Mouse (Mus musculus) midbrain, embryonic 16.5 days (tissue): ENCODE results near the gene Lep. TPM values are rescaled to one million over a fixed set of nuclear protein-coding genes. Genes with fewer than 3 reads are reported as not detected.

Source experiments
- ATAC-seq: fragments of 200-750 bp; cut with Nextera tagmentation; 2 replicates; pipeline ENCODE4 v1.8.0; 2017; ENCODE audit warnings: moderate TSS enrichment
- H3K27ac ChIP-seq: fragments of 300-500 bp; sonication (generic); 2 replicates; pipeline ENCODE4 v1.5.1; 2014; ENCODE audit warnings: mild to moderate bottlenecking, low read length, mixed read lengths
- H3K27me3 ChIP-seq: fragments of 300-500 bp; sonication (generic); 2 replicates; pipeline ENCODE4 v1.6.1; 2014; ENCODE audit warnings: low read depth, low read length, mixed read lengths; ENCODE audit not compliant: control insufficient read depth, insufficient read depth
- H3K36me3 ChIP-seq: fragments of 300-500 bp; sonication (generic); 2 replicates; pipeline ENCODE4 v1.6.1; 2014; ENCODE audit warnings: mild to moderate bottlenecking, low read length, moderate library complexity, mixed read lengths; ENCODE audit not compliant: control insufficient read depth, insufficient read depth
- H3K4me1 ChIP-seq: fragments of 300-500 bp; sonication (generic); 2 replicates; pipeline ENCODE4 v1.6.1; 2014; ENCODE audit warnings: mild to moderate bottlenecking, low read length, mixed read lengths; ENCODE audit not compliant: control insufficient read depth, insufficient read depth
- H3K4me2 ChIP-seq: fragments of 300-500 bp; sonication (generic); 2 replicates; pipeline ENCODE4 v1.6.1; 2014; ENCODE audit warnings: mild to moderate bottlenecking, low read length, mixed read lengths
- H3K4me3 ChIP-seq: fragments of 300-500 bp; sonication (generic); 2 replicates; pipeline ENCODE4 v1.5.1; 2014; ENCODE audit warnings: low read depth, mild to moderate bottlenecking, low read length, moderate library complexity, mixed read lengths
- H3K9ac ChIP-seq: fragments of 300-500 bp; sonication (generic); 2 replicates; pipeline ENCODE4 v1.6.1; 2014; ENCODE audit warnings: low read depth, low read length, mixed read lengths
- H3K9me3 ChIP-seq: fragments of 300-500 bp; sonication (generic); replicated peaks from 2 replicates; pipeline ENCODE4 v1.6.1; 2014; ENCODE audit warnings: mild to moderate bottlenecking, low read length, mixed read lengths; ENCODE audit not compliant: control insufficient read depth, poor library complexity, severe bottlenecking
- whole genome bisulfite sequencing: fragments of 180-500 bp; shearing (Covaris S2); extraction: QIAGEN DNeasy Blood & Tissue Kit; methylation state at CpG from one replicate; pipeline ENCODE4 v1.1.7; 2014; 5-methylcytosine and 5-hydroxymethylcytosine counted together
- polyA plus RNA-seq: library from polyadenylated mRNA; unstranded; fragments of >200 nt; fragmentation: Nextera tagmentation; extraction: Ambion mirVana; gene quantifications from 2 replicates; pipeline ENCODE4 v1.2.1, GENCODE M21; 2015

Gene Lep
- polyA plus RNA-seq, 1 experiment from 2014 or later: not detected

GRCm38 (mm10) chr6:29066389-29066790 is 6.4 kb downstream of the Lep start:
- Histone ChIP-seq H3K9ac (no peak overlapping the region), H3K4me1 (no peaks in the 10 kb centered on the region), H3K27me3 (no peaks in the 10 kb centered on the region), H3K4me2 (no peak overlapping the region), H3K9me3 (no peaks in the 10 kb centered on the region), H3K27ac (no peak overlapping the region), H3K36me3 (no peaks in the 10 kb centered on the region), H3K4me3 (no peak overlapping the region)
- ATAC-seq: no peak
- WGBS: 84% methylated on average over 8 of the region's 8 CpGs

- WGBS: 84% methylated on average over 4 of the region's 4 CpGs
- Histone ChIP-seq H3K9me3 (no peaks in the 10 kb centered on the region), H3K4me1 (no peaks in the 10 kb centered on the region), H3K4me3 (no peak overlapping the region), H3K27me3 (no peaks in the 10 kb centered on the region), H3K27ac (no peak overlapping the region), H3K4me2 (no peak overlapping the region), H3K9ac (no peak overlapping the region), H3K36me3 (no peaks in the 10 kb centered on the region)
- no peak for ATAC-seq
Observed at GRCm38 (mm10) chr6:29072258-29072657, 12.2 kb downstream of the Lep start.

GRCm38 (mm10) chr6:29073462-29074132 is 13.6 kb downstream of the Lep start:
- H3K36me3 ChIP-seq: no peaks in the 10 kb centered on the region
- no peak overlapping the region for H3K9ac ChIP-seq
- no peaks in the 10 kb centered on the region for H3K9me3 ChIP-seq
- no peak overlapping the region for H3K4me3 ChIP-seq
- no peak for ATAC-seq
- no peaks in the 10 kb centered on the region for H3K4me1 ChIP-seq
- H3K27me3 ChIP-seq: no peaks in the 10 kb centered on the region
- WGBS: 65% methylated on average over 11 of the region's 11 CpGs
- H3K27ac ChIP-seq: no peak overlapping the region
- H3K4me2 ChIP-seq: no peak overlapping the region

GRCm38 (mm10) chr6:29074133-29074469 is 14.1 kb downstream of the Lep start:
- Histone ChIP-seq H3K4me1 (no peaks in the 10 kb centered on the region), H3K27me3 (no peaks in the 10 kb centered on the region), H3K27ac (no peak overlapping the region), H3K9ac (no peak overlapping the region), H3K4me2 (no peak overlapping the region), H3K36me3 (no peaks in the 10 kb centered on the region), H3K9me3 (no peaks in the 10 kb centered on the region), H3K4me3 (no peak overlapping the region)
- ATAC-seq: no peak

- 68% methylated on average over 4 of the region's 4 CpGs for WGBS
- H3K4me3 ChIP-seq: no peak overlapping the region
- H3K27ac ChIP-seq: no peak overlapping the region
- H3K9ac ChIP-seq: no peak overlapping the region
- H3K9me3 ChIP-seq: no peaks in the 10 kb centered on the region
- H3K27me3 ChIP-seq: no peaks in the 10 kb centered on the region
- no peak for ATAC-seq
- H3K4me2 ChIP-seq: no peak overlapping the region
- H3K4me1 ChIP-seq: no peaks in the 10 kb centered on the region
- no peaks in the 10 kb centered on the region for H3K36me3 ChIP-seq
Observed at GRCm38 (mm10) chr6:29079291-29079690, 19.3 kb downstream of the Lep start.

GRCm38 (mm10) chr6:29081826-29082363 is 21.9 kb downstream of the Lep start:
- Histone ChIP-seq H3K27me3 (no peaks in the 10 kb centered on the region), H3K27ac (no peak overlapping the region), H3K9me3 (no peaks in the 10 kb centered on the region), H3K4me2 (no peak overlapping the region), H3K4me1 (no peaks in the 10 kb centered on the region), H3K4me3 (no peak overlapping the region), H3K9ac (no peak overlapping the region), H3K36me3 (no peaks in the 10 kb centered on the region)
- no peak for ATAC-seq
- WGBS: 84% methylated on average over 10 of the region's 10 CpGs

GRCm38 (mm10) chr6:29082776-29083354 is 22.8 kb downstream of the Lep start:
- no peak for ATAC-seq
- no peak overlapping the region for H3K4me3 ChIP-seq
- no peak overlapping the region for H3K9ac ChIP-seq
- H3K36me3 ChIP-seq: no peaks in the 10 kb centered on the region
- WGBS: 44% methylated on average over 9 of the region's 9 CpGs
- H3K27ac ChIP-seq: no peak overlapping the region
- H3K9me3 ChIP-seq: no peaks in the 10 kb centered on the region
- H3K27me3 ChIP-seq: no peaks in the 10 kb centered on the region
- H3K4me2 ChIP-seq: no peak overlapping the region
- H3K4me1 ChIP-seq: no peaks in the 10 kb centered on the region

- no peaks in the 10 kb centered on the region for H3K36me3 ChIP-seq
- H3K4me1 ChIP-seq: no peaks in the 10 kb centered on the region
- H3K9ac ChIP-seq: no peak overlapping the region
- no peak overlapping the region for H3K4me2 ChIP-seq
- H3K9me3 ChIP-seq: no peaks in the 10 kb centered on the region
- H3K27ac ChIP-seq: no peak overlapping the region
- no peak overlapping the region for H3K4me3 ChIP-seq
- 64% methylated on average over 7 of the region's 7 CpGs for WGBS
- peak; percentile 39; the same call in 1 of the 2 replicates for ATAC-seq
- H3K27me3 ChIP-seq: no peaks in the 10 kb centered on the region
Observed at GRCm38 (mm10) chr6:29084401-29084800, 24.4 kb downstream of the Lep start.

- no peak for ATAC-seq
- no peak overlapping the region for H3K9ac ChIP-seq
- peaks cover 4% of the 10 kb centered on the region; the same call in 1 of the 2 replicates for H3K9me3 ChIP-seq
- no peaks in the 10 kb centered on the region for H3K27me3 ChIP-seq
- H3K36me3 ChIP-seq: no peaks in the 10 kb centered on the region
- no peak overlapping the region for H3K4me2 ChIP-seq
- WGBS: 74% methylated on average over 7 of the region's 7 CpGs
- H3K4me3 ChIP-seq: no peak overlapping the region
- no peak overlapping the region for H3K27ac ChIP-seq
- no peaks in the 10 kb centered on the region for H3K4me1 ChIP-seq
Observed at GRCm38 (mm10) chr6:29087921-29088709, 28.1 kb downstream of the Lep start.
